Mouse (Mus musculus) bone marrow, adult 2 months (tissue): ENCODE results near the gene Gm26897. TPM values are rescaled to one million over a fixed set of nuclear protein-coding genes. Genes with fewer than 3 reads are reported as not detected.

Experiments used
- H3K27ac ChIP-seq: fragments of 200-500 bp; 2 replicates; pipeline ENCODE4 v1.5.1; 2012; ENCODE audit warnings: low read depth, mild to moderate bottlenecking, control low read depth, inconsistent platforms, low read length; ENCODE audit not compliant: control insufficient read depth, poor library complexity, insufficient read depth
- H3K4me1 ChIP-seq: fragments of 200-500 bp; 2 replicates; pipeline ENCODE4 v1.6.1; 2011; ENCODE audit warnings: low read length; ENCODE audit not compliant: control insufficient read depth, insufficient read depth
- H3K4me3 ChIP-seq: fragments of 200-500 bp; replicated peaks from 2 replicates; pipeline ENCODE3; 2011; ENCODE audit warnings: mild to moderate bottlenecking, low read depth, low read length, control low read depth; ENCODE audit not compliant: control insufficient read depth
- CTCF ChIP-seq: fragments of 200-500 bp; IDR thresholded peaks from 2 replicates; pipeline ENCODE4 v1.5.1; 2011; ENCODE audit warnings: low read length, control low read depth; ENCODE audit not compliant: control insufficient read depth, insufficient read depth
- POLR2A ChIP-seq: fragments of 200-500 bp; IDR thresholded peaks from 2 replicates; pipeline ENCODE4 v1.6.1; 2011; ENCODE audit warnings: low read depth, mild to moderate bottlenecking, control low read depth, low read length, borderline replicate concordance; ENCODE audit not compliant: control insufficient read depth
- WGBS: fragments of 180-500 bp; shearing (Covaris S2); methylation state at CpG from one replicate; pipeline ENCODE4 v1.1.7; 2018; 5-methylcytosine and 5-hydroxymethylcytosine counted together
- polyA plus RNA-seq: library from polyadenylated mRNA; stranded (reverse); fragments of >200 nt; gene quantifications from 2 replicates; pipeline ENCODE4 v1.2.4, GENCODE M21; 2011; ENCODE audit warnings: low replicate concordance; ENCODE audit not compliant: missing spikeins, insufficient read depth, insufficient read length

Gm26897 gene
- polyA plus RNA-seq, 1 experiment = not detected

DNA sequence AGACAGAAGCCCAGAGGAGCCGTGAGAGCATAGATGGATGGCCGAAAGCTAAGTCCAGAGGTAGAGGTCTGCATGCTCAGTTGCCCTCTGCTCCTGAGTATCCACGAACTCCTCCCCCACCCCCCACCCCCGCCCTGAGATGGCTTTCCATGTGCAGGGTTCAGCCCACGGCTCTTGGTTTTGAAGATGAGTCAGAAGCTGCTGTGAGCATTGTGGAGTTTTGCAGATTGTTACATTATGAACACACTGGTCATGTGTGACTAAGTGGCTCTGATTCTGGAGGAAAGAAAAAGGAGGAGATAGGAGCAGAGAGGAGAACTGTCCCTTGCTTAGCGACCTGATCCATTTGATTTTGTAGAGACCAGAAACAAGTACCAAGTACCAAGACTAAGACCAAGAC is 42.5 kb downstream of the Gm26897 start:
- WGBS = 76% methylated on average over 6 of the region's 6 CpGs
- Histone ChIP-seq H3K4me1 (no peaks in the 10 kb centered on the region), H3K4me3 (no peak overlapping the region), H3K27ac (no peak overlapping the region)
- no peak for TF ChIP-seq CTCF
- no peak for TF ChIP-seq POLR2A

DNA sequence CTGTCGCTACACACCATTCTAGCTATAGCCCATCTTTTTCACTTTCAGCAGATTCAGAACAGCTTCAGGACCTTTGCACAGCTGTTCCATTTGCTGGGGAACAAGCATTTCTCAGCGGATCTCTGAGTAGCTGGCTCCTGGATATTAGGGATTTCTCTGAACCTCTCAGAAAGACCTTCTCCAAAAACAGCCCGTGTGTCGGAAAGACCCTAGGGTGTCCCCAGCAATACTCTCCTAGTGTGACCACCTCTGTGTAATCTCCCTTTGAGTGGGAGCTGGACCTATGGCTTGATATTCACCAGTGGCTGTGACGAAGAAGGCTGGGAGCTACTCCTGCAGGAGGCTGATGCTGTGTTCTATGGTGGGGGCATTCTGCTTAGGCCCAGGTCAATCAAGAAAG is 44.4 kb downstream of the Gm26897 start:
- TF ChIP-seq CTCF = no peak
- no peak for TF ChIP-seq POLR2A
- Histone ChIP-seq H3K4me3 (no peak overlapping the region), H3K4me1 (no peaks in the 10 kb centered on the region), H3K27ac (no peak overlapping the region)
- WGBS = 72% methylated on average over 5 of the region's 5 CpGs

DNA sequence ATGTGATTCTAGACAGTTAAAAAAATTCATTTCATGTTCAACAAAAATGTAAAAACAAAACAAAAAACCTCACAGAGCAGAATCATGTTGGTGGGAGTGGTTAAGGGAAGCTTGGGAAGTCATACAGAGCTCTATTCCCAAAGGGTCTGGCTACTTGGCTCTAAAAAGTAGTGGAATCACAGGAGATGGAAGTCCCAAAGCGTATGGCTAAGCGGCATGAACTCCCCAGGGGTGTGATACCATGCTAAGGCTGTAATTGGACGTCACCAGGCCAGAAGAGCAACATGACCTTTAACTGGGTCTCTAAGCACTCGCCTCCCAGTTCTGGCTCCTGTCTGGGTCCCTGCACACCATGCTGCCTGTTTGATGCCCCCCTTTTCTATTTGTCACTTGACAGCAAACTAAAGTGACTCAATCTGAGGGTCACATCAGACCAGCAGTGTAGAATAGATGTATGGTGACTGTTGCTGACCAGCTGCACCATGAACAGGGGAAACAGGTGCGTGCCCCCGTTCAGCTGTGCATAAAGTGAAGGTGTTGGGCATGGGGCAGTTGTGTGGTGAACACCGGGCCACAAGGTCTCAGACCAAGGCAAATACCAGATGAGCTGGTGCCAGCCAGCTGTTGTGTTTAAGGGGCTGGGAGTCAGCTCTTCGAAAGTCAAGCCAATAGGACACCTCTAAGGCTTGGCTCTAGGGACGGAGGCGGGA is 46.2 kb downstream of the Gm26897 start:
- Histone ChIP-seq H3K4me3 (no peak overlapping the region), H3K4me1 (no peaks in the 10 kb centered on the region), H3K27ac (no peak overlapping the region)
- no peak for TF ChIP-seq CTCF
- no peak for TF ChIP-seq POLR2A
- 80% methylated on average over 10 of the region's 10 CpGs for WGBS
